Mouse (Mus musculus) heart, adult 2 months (tissue): ENCODE measurements around the gene Ttc16.

Experiments
- CTCF ChIP-seq: fragments of 200-600 bp; IDR thresholded peaks from 2 replicates; pipeline ENCODE4 v1.8.1; 2022; ENCODE audit warnings: antibody characterized with exemption, mild to moderate bottlenecking, moderate library complexity
- EP300 ChIP-seq: fragments of 200-500 bp; IDR thresholded peaks from 2 replicates; pipeline ENCODE4 v1.6.1; 2011; ENCODE audit warnings: low read depth, low read length, control low read depth; ENCODE audit not compliant: insufficient read depth

DNA sequence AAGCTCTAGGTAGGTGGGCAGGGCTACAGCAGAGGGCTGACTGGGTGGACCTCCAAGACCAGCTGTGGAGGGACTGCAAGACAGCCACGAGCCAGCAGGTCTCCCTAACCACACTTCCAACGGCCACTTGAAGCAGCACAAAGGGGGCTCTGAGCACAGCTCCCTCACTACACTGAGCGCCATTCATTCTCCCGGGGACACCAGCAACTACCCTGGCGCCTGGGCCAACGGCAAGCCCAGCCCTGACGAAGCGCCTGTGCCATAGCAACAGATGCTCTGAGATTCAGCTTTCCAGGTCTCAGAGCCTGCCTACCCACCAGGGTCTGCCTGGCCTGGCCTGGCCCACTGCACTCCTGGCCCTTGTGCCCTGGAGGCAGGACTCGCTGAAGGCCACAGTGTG is 56.7 kb downstream of the Ttc16 start:
- TF ChIP-seq CTCF: no peak
- TF ChIP-seq EP300: no peak
